Mouse (Mus musculus) olfactory bulb, adult 2 months (tissue): ENCODE measurements around the gene Uba52.

Source experiments
- CTCF ChIP-seq: fragments of 200-500 bp; IDR thresholded peaks from 2 replicates; pipeline ENCODE4 v1.5.1; 2012; ENCODE audit warnings: low read depth, mild to moderate bottlenecking, low read length, moderate library complexity; ENCODE audit not compliant: insufficient read depth
- POLR2A ChIP-seq: fragments of 200-500 bp; IDR thresholded peaks from 2 replicates; pipeline ENCODE4 v1.6.1; 2012; ENCODE audit warnings: mild to moderate bottlenecking, low read depth, low read length, moderate library complexity; ENCODE audit not compliant: insufficient read depth

GRCm38 (mm10) chr8:70460606-70461005 lies 50.0 kb downstream of the Uba52 start:
- no peak for TF ChIP-seq CTCF
- no peak for TF ChIP-seq POLR2A
